Comparison of ENCODE assay signal across 21 mouse cellular contexts in genomic region chr15:32637879-32638278, GRCm38 (mm10).
A peak's percentile ranks its signal among the peaks of the same experiment; 100 is the strongest.
DNase-seq lines count a peak whose midpoint lies in the region; ATAC-seq and TF ChIP-seq lines count a peak whose summit lies in the region.
"Had no signal": no experiment of that assay in that cellular context is flagged by ENCODE, and none has a peak within 500 bp of the region (broad histone marks: within the 10 kb centered on the region; RNA-seq: fewer than 3 reads in every experiment).

No protein-coding gene starts in this region.

- peak; percentile 31 for DNase-seq in kidney, postnatal 14 days
- DNase-seq in frontal cortex, postnatal 14 days (ENCODE audit: low spot score in 2 of 2) = no peak
- no peak for DNase-seq in left cerebral cortex, adult 2 months (ENCODE audit: extremely low spot score in 1 of 2, low spot score in 2 of 2)
- no peak for DNase-seq in layer of hippocampus, postnatal 10 days (ENCODE audit: low spot score in 2 of 2)
- DNase-seq: adrenal gland, adult 8-10 months; cerebellum, adult 18-20 months; cerebellum, postnatal 14 days; gastrocnemius, adult 2 months; heart, postnatal 4 days; lung, postnatal 4 days; right cerebral cortex, postnatal 4 days; thymus, postnatal 4 days had no signal

- TF ChIP-seq CTCF in intestine, postnatal 0 days (IDR thresholded peaks at IDR 0.05; ENCODE audit: low read depth) = no peak
- no peak for TF ChIP-seq CTCF in left cerebral cortex, adult 2 months (IDR thresholded peaks at IDR 0.05)

- intact Hi-C loops in left cerebral cortex, adult 2 months (cut with DNase I) = no loop called here

- no peak overlapping the region for H3K4me3 ChIP-seq in intestine, embryonic 15.5 days (replicated peaks)
- H3K4me3 ChIP-seq in intestine, postnatal 0 days (ENCODE audit: low read depth, low read length) = no peak overlapping the region
- no peak overlapping the region for H3K4me3 ChIP-seq in neural tube, embryonic 14.5 days (ENCODE audit: low read depth, low read length)
- H3K4me3 ChIP-seq in neural tube, embryonic 15.5 days (replicated peaks) = no peak overlapping the region
- H3K4me3 ChIP-seq in left cerebral cortex, adult 2 months = no peak overlapping the region
- H3K4me3 ChIP-seq: embryonic facial prominence, embryonic 12.5 days; gastrocnemius, adult 2 months; layer of hippocampus, adult 2 months; stomach, embryonic 15.5 days had no signal

- H3K9me3 ChIP-seq in intestine, embryonic 15.5 days = no peaks in the 10 kb centered on the region
- H3K9me3 ChIP-seq in intestine, postnatal 0 days (ENCODE audit: control insufficient read depth) = no peaks in the 10 kb centered on the region
- H3K9me3 ChIP-seq in neural tube, embryonic 14.5 days (ENCODE audit: control insufficient read depth, low read length) = no peaks in the 10 kb centered on the region
- no peaks in the 10 kb centered on the region for H3K9me3 ChIP-seq in neural tube, embryonic 15.5 days (replicated peaks)
- H3K9me3 ChIP-seq: embryonic facial prominence, embryonic 12.5 days; stomach, embryonic 15.5 days had no signal

- H3K27ac ChIP-seq in intestine, embryonic 15.5 days = no peak overlapping the region
- no peak overlapping the region for H3K27ac ChIP-seq in intestine, postnatal 0 days (ENCODE audit: low read depth, low read length)
- no peak overlapping the region for H3K27ac ChIP-seq in neural tube, embryonic 14.5 days (ENCODE audit: low read depth, low read length)
- no peak overlapping the region for H3K27ac ChIP-seq in neural tube, embryonic 15.5 days (replicated peaks)
- H3K27ac ChIP-seq in left cerebral cortex, adult 2 months = no peak overlapping the region
- H3K27ac ChIP-seq: embryonic facial prominence, embryonic 12.5 days; gastrocnemius, adult 2 months; hindbrain, embryonic 14.5 days; layer of hippocampus, adult 2 months; stomach, embryonic 15.5 days had no signal

- H3K4me1 ChIP-seq in intestine, embryonic 15.5 days (replicated peaks) = no peaks in the 10 kb centered on the region
- no peaks in the 10 kb centered on the region; the same call in 1 of the 2 replicates for H3K4me1 ChIP-seq in intestine, postnatal 0 days (replicated peaks; ENCODE audit: control insufficient read depth, insufficient read depth, low read length)
- H3K4me1 ChIP-seq in neural tube, embryonic 14.5 days (ENCODE audit: control insufficient read depth, insufficient read depth, low read length) = no peaks in the 10 kb centered on the region
- H3K4me1 ChIP-seq in neural tube, embryonic 15.5 days = no peaks in the 10 kb centered on the region
- H3K4me1 ChIP-seq: embryonic facial prominence, embryonic 12.5 days; stomach, embryonic 15.5 days had no signal

- H3K27me3 ChIP-seq in intestine, embryonic 15.5 days (replicated peaks) = no peaks in the 10 kb centered on the region
- H3K27me3 ChIP-seq in intestine, postnatal 0 days (replicated peaks; ENCODE audit: control insufficient read depth, insufficient read depth, low read length) = no peaks in the 10 kb centered on the region
- H3K27me3 ChIP-seq in neural tube, embryonic 14.5 days (ENCODE audit: control insufficient read depth, insufficient read depth, low read length) = no peaks in the 10 kb centered on the region
- no peaks in the 10 kb centered on the region for H3K27me3 ChIP-seq in neural tube, embryonic 15.5 days (replicated peaks)
- H3K27me3 ChIP-seq: embryonic facial prominence, embryonic 12.5 days; stomach, embryonic 15.5 days had no signal

- no peak overlapping the region for H3K9ac ChIP-seq in intestine, embryonic 15.5 days
- H3K9ac ChIP-seq in intestine, postnatal 0 days (ENCODE audit: low read depth, low read length) = no peak overlapping the region
- H3K9ac ChIP-seq in neural tube, embryonic 14.5 days (replicated peaks; ENCODE audit: low read depth, low read length) = no peak overlapping the region
- H3K9ac ChIP-seq in neural tube, embryonic 15.5 days (replicated peaks) = no peak overlapping the region
- H3K9ac ChIP-seq: embryonic facial prominence, embryonic 12.5 days; hindbrain, embryonic 14.5 days; stomach, embryonic 15.5 days had no signal

- H3K36me3 ChIP-seq in intestine, embryonic 15.5 days = no peaks in the 10 kb centered on the region
- H3K36me3 ChIP-seq in intestine, postnatal 0 days (ENCODE audit: control insufficient read depth, insufficient read depth) = no peaks in the 10 kb centered on the region; the same call in 1 of the 2 replicates
- no peaks in the 10 kb centered on the region for H3K36me3 ChIP-seq in neural tube, embryonic 14.5 days (ENCODE audit: control insufficient read depth, insufficient read depth, low read length)
- H3K36me3 ChIP-seq in neural tube, embryonic 15.5 days = no peaks in the 10 kb centered on the region
- H3K36me3 ChIP-seq: stomach, embryonic 15.5 days had no signal

- 61% methylated on average over 3 of the region's 3 CpGs for WGBS in intestine, embryonic 15.5 days
- WGBS in intestine, postnatal 0 days = 44% methylated on average over 3 of the region's 3 CpGs
- 34% methylated on average over 3 of the region's 3 CpGs for WGBS in neural tube, embryonic 14.5 days
- WGBS in neural tube, embryonic 15.5 days = 42% methylated on average over 3 of the region's 3 CpGs

- no peak overlapping the region for H3K4me2 ChIP-seq in intestine, embryonic 15.5 days (replicated peaks)
- no peak overlapping the region for H3K4me2 ChIP-seq in intestine, postnatal 0 days (replicated peaks; ENCODE audit: low read depth)
- H3K4me2 ChIP-seq in neural tube, embryonic 14.5 days (ENCODE audit: low read depth, low read length) = no peak overlapping the region
- H3K4me2 ChIP-seq in neural tube, embryonic 15.5 days = no peak overlapping the region
- H3K4me2 ChIP-seq: embryonic facial prominence, embryonic 12.5 days; hindbrain, embryonic 14.5 days; stomach, embryonic 15.5 days had no signal

- 0 out of 2 replicates have a peak, but pooled peaks have one; percentile 45 for ATAC-seq in intestine, embryonic 15.5 days
- ATAC-seq in intestine, postnatal 0 days = no peak
- ATAC-seq in neural tube, embryonic 14.5 days (ENCODE audit: low read depth) = peak; percentile 60; the same call in 1 of the 2 replicates
- no peak for ATAC-seq in neural tube, embryonic 15.5 days (ENCODE audit: low FRiP score)
- ATAC-seq: activated CD4-positive, CD25-positive, alpha-beta regulatory T cell, adult 4 months had no signal

Comparison
In these comparisons a context has a peak if more than half of its experiments do, and no peak if none do; other contexts are left out.
1. ATAC-seq: peak in intestine, embryonic 15.5 days (single experiment) and neural tube, embryonic 14.5 days (single experiment); none in intestine, postnatal 0 days (single experiment) and neural tube, embryonic 15.5 days (single experiment).